Mouse (Mus musculus) MEL (cell line): Measurements from ENCODE around the gene Rell1. TPM values are rescaled to one million over a fixed set of nuclear protein-coding genes. Genes with fewer than 3 reads are reported as not detected.

ENCODE experiments used
- DNase-seq: peaks from one replicate; pipeline ENCODE4 v3.0.0; 2011; ENCODE audit warnings: low read depth, low spot score
- H3K27ac ChIP-seq: 2 replicates; pipeline ENCODE4 v1.5.1; 2012; ENCODE audit warnings: low read depth, mild to moderate bottlenecking, control low read depth, low read length, moderate library complexity; ENCODE audit not compliant: control insufficient read depth
- H3K27me3 ChIP-seq, 2 experiments: fragments of 150-350 bp in 1 of 2; sonication (generic) in 1 of 2; 2 replicates each; pipeline ENCODE4 v1.6.1; 2012; ENCODE audit warnings: low read length in 2 of 2, mild to moderate bottlenecking in 2 of 2, improper control_type of control experiment in 1 of 2, moderate library complexity in 1 of 2; ENCODE audit not compliant: insufficient read depth in 2 of 2, control insufficient read depth in 1 of 2
- H3K36me3 ChIP-seq, 2 experiments: 2 replicates each; pipeline ENCODE4 v1.6.1; 2012 to 2014; ENCODE audit warnings: low read length in 2 of 2, improper control_type of control experiment in 1 of 2, inconsistent platforms in 1 of 2, mild to moderate bottlenecking in 1 of 2; ENCODE audit not compliant: insufficient read depth in 2 of 2, control insufficient read depth in 1 of 2
- H3K4me1 ChIP-seq, 2 experiments: fragments of 150-350 bp in 1 of 2; sonication (generic) in 1 of 2; 2 replicates each; pipeline ENCODE4 v1.6.1; 2012; ENCODE audit warnings: low read length in 2 of 2, improper control_type of control experiment in 1 of 2, mild to moderate bottlenecking in 1 of 2; ENCODE audit not compliant: insufficient read depth in 2 of 2, control insufficient read depth in 1 of 2
- H3K4me3 ChIP-seq, 2 experiments: fragments of 150-350 bp in 1 of 2; sonication (generic) in 1 of 2; 2 replicates each; pipeline ENCODE4 v1.5.1; 2012; ENCODE audit warnings: low read depth in 2 of 2, low read length in 2 of 2, mild to moderate bottlenecking in 2 of 2, moderate library complexity in 2 of 2, control low read depth in 1 of 2, improper control_type of control experiment in 1 of 2; ENCODE audit not compliant: control insufficient read depth in 1 of 2, insufficient read depth in 1 of 2
- H3K79me2 ChIP-seq: 2 replicates; pipeline ENCODE4 v1.6.1; 2012; ENCODE audit warnings: mild to moderate bottlenecking, low read length, moderate library complexity; ENCODE audit not compliant: control insufficient read depth, poor library complexity, insufficient read depth
- H3K9ac ChIP-seq: 2 replicates; pipeline ENCODE4 v1.6.1; 2012; ENCODE audit warnings: low read depth, mild to moderate bottlenecking, control low read depth, low read length, moderate library complexity; ENCODE audit not compliant: control insufficient read depth, poor library complexity, severe bottlenecking
- H3K9me3 ChIP-seq: fragments of 150-350 bp; sonication (generic); replicated peaks from 2 replicates; pipeline ENCODE4 v1.6.1; 2012; ENCODE audit warnings: mild to moderate bottlenecking, low read length, improper control_type of control experiment, moderate library complexity; ENCODE audit not compliant: insufficient read depth
- BHLHE40 ChIP-seq: IDR thresholded peaks from 2 replicates; pipeline ENCODE4 v1.6.1; 2012; ENCODE audit warnings: low read depth, mild to moderate bottlenecking, inconsistent platforms, low read length, improper control_type of control experiment, borderline replicate concordance
- CHD2 ChIP-seq: IDR thresholded peaks from 2 replicates; pipeline ENCODE4 v1.6.1; 2011; ENCODE audit warnings: low read length, improper control_type of control experiment
- CTCF ChIP-seq, 3 experiments: IDR thresholded peaks in 2 of 3; conservative IDR thresholded peaks in 1 of 3; 2 replicates each; pipeline ENCODE4 v1.5.1; 2011 to 2012; ENCODE audit warnings: low read length in 3 of 3, low read depth in 2 of 3, mild to moderate bottlenecking in 2 of 3, improper control_type of control experiment in 1 of 3, inconsistent platforms in 1 of 3, mixed read lengths in 1 of 3, moderate library complexity in 1 of 3; ENCODE audit not compliant: control insufficient read depth in 1 of 3, insufficient read depth in 1 of 3, poor library complexity in 1 of 3, severe bottlenecking in 1 of 3
- ETS1 ChIP-seq: IDR thresholded peaks from 2 replicates; pipeline ENCODE4 v1.6.1; 2012; ENCODE audit warnings: low read depth, mild to moderate bottlenecking, inconsistent platforms, low read length, improper control_type of control experiment, moderate library complexity
- GATA1 ChIP-seq: IDR thresholded peaks from 2 replicates; pipeline ENCODE4 v1.6.1; 2011; ENCODE audit warnings: low read depth, low read length, improper control_type of control experiment
- HCFC1 ChIP-seq: IDR thresholded peaks from 2 replicates; pipeline ENCODE4 v1.6.1; 2012; ENCODE audit warnings: low read depth, mild to moderate bottlenecking, inconsistent platforms, low read length, improper control_type of control experiment, moderate library complexity
- JUND ChIP-seq: IDR thresholded peaks from 2 replicates; pipeline ENCODE4 v1.6.1; 2011; ENCODE audit warnings: low read depth, mild to moderate bottlenecking, improper control_type of control experiment, low read length
- MAFK ChIP-seq: IDR thresholded peaks from 2 replicates; pipeline ENCODE4 v1.6.1; 2011; ENCODE audit warnings: low read depth, mild to moderate bottlenecking, low read length, improper control_type of control experiment, borderline replicate concordance
- MAX ChIP-seq: IDR thresholded peaks from 2 replicates; pipeline ENCODE4 v1.6.1; 2011; ENCODE audit warnings: low read length, improper control_type of control experiment
- MAZ ChIP-seq: IDR thresholded peaks from 2 replicates; pipeline ENCODE4 v1.6.1; 2012; ENCODE audit warnings: low read depth, mild to moderate bottlenecking, inconsistent platforms, low read length, improper control_type of control experiment
- MEF2A ChIP-seq: IDR thresholded peaks from 2 replicates; pipeline ENCODE4 v1.6.1; 2014; ENCODE audit warnings: low read depth, mild to moderate bottlenecking, inconsistent platforms, low read length, improper control_type of control experiment; ENCODE audit not compliant: poor library complexity, insufficient replicate concordance, severe bottlenecking; ENCODE audit errors: extremely low read depth
- MXI1 ChIP-seq: IDR thresholded peaks from 2 replicates; pipeline ENCODE4 v1.6.1; 2011; ENCODE audit warnings: mild to moderate bottlenecking, low read depth, low read length, improper control_type of control experiment
- NELFE ChIP-seq: IDR thresholded peaks from 2 replicates; pipeline ENCODE4 v1.6.1; 2011; ENCODE audit warnings: low read depth, low read length, improper control_type of control experiment
- POLR2A ChIP-seq, 2 experiments: IDR thresholded peaks; 2 replicates each; pipeline ENCODE4 v1.6.1; 2011 to 2012; ENCODE audit warnings: low read length in 2 of 2, mild to moderate bottlenecking in 2 of 2, control low read depth in 1 of 2, improper control_type of control experiment in 1 of 2, low read depth in 1 of 2, moderate library complexity in 1 of 2; ENCODE audit not compliant: control insufficient read depth in 1 of 2, insufficient read depth in 1 of 2, poor library complexity in 1 of 2
- RAD21 ChIP-seq: IDR thresholded peaks from 2 replicates; pipeline ENCODE4 v1.6.1; 2011; ENCODE audit warnings: mild to moderate bottlenecking, low read depth, low read length, improper control_type of control experiment
- SMC3 ChIP-seq: IDR thresholded peaks from 2 replicates; pipeline ENCODE4 v1.6.1; 2011; ENCODE audit warnings: low read depth, low read length, improper control_type of control experiment
- TCF12 ChIP-seq: IDR thresholded peaks from 2 replicates; pipeline ENCODE4 v1.6.1; 2014; ENCODE audit warnings: low read depth, mild to moderate bottlenecking, inconsistent platforms, low read length, improper control_type of control experiment, moderate library complexity
- USF2 ChIP-seq, 2 experiments: IDR thresholded peaks; 2 replicates each; pipeline ENCODE4 v1.6.1; 2011 to 2012; ENCODE audit warnings: improper control_type of control experiment in 2 of 2, low read length in 2 of 2, borderline replicate concordance in 1 of 2, inconsistent platforms in 1 of 2, low read depth in 1 of 2, mild to moderate bottlenecking in 1 of 2; ENCODE audit not compliant: insufficient read depth in 1 of 2
- ZC3H11A ChIP-seq: IDR thresholded peaks from 2 replicates; pipeline ENCODE4 v1.6.1; 2012; ENCODE audit warnings: low read depth, mild to moderate bottlenecking, inconsistent platforms, low read length, improper control_type of control experiment
- ZNF384 ChIP-seq: IDR thresholded peaks from 2 replicates; pipeline ENCODE4 v1.6.1; 2012; ENCODE audit warnings: low read depth, mild to moderate bottlenecking, inconsistent platforms, low read length, improper control_type of control experiment
- polyA plus RNA-seq, 2 experiments: library from polyadenylated mRNA; stranded (reverse) in 1 of 2; unstranded in 1 of 2; fragments of >175 nt in 1 of 2; fragments of >200 nt in 1 of 2; gene quantifications; 2 replicates each; pipeline versions ENCODE4 v1.2.1 to v1.2.4; 2012; ENCODE audit warnings: low replicate concordance in 2 of 2, low read depth in 1 of 2; ENCODE audit not compliant: insufficient read length in 2 of 2, insufficient read depth in 1 of 2, missing spikeins in 1 of 2
- total RNA-seq: library from RNA; depleted of rRNA; stranded (reverse); fragments of 300-350 nt; gene quantifications from 2 replicates; pipeline ENCODE4 v1.2.3, GENCODE M21; 2012

Gene Rell1
- total and polyA plus RNA-seq, 3 experiments: 2.2 to 5.2 TPM; not detected in 1

DNA sequence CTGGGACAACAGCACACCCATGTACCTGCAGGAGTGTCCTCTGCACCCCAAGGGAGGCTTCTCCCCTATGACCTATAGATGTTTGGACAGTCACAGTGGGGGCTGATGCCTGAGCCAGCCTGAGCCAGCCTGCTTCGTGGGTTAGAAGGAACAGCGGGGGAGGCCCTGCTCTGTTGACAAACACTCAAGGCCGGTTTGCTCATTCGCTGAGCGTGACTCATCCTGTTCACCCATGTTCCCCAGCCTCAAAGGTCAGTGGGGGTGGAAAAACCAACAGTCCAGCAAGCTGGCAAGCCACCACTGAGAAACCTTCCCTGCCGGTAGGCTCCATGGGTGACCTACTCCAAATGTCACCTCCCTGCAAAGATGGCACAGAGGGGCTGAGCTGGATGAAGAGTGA is 32.0 kb downstream of the Rell1 start:
- peaks cover 7 to 17% of the 10 kb centered on the region in 2 experiments for H3K4me1 ChIP-seq
- no peak overlapping the region for H3K9ac ChIP-seq
- H3K4me3 ChIP-seq: no peak overlapping the region
- H3K9me3 ChIP-seq: no peaks in the 10 kb centered on the region
- H3K79me2 ChIP-seq: no peaks in the 10 kb centered on the region
- no peaks in the 10 kb centered on the region for H3K27me3 ChIP-seq
- H3K36me3 ChIP-seq: peaks cover 2 to 10% of the 10 kb centered on the region in 2 experiments; a peak in 3 of 4 replicates
- DNase-seq: no peak
- no peak overlapping the region for H3K27ac ChIP-seq
- no peak for TF ChIP-seq MAX
- TF ChIP-seq NELFE: no peak
- no peak for TF ChIP-seq CHD2
- TF ChIP-seq POLR2A (IDR thresholded peaks at IDR 0.05; ENCODE audit: control insufficient read depth in 1 of 2, insufficient read depth in 1 of 2, low read depth in 1 of 2, low read length in 2 of 2, poor library complexity in 1 of 2): no peak
- TF ChIP-seq RAD21: no peak
- TF ChIP-seq CTCF (IDR thresholded peaks at IDR 0.05 in 2 of 3, conservative IDR thresholded peaks at IDR 0.05 in 1 of 3; ENCODE audit: control insufficient read depth in 1 of 3, insufficient read depth in 1 of 3, low read depth in 2 of 3, low read length in 3 of 3, poor library complexity in 1 of 3, severe bottlenecking in 1 of 3): no peak
- TF ChIP-seq USF2 (IDR thresholded peaks at IDR 0.05; ENCODE audit: borderline replicate concordance in 1 of 2, insufficient read depth in 1 of 2, low read depth in 1 of 2, low read length in 2 of 2): no peak
- TF ChIP-seq BHLHE40: no peak
- no peak for TF ChIP-seq TCF12
- TF ChIP-seq GATA1: no peak
- no peak for TF ChIP-seq MXI1
- TF ChIP-seq MAFK: no peak
- no peak for TF ChIP-seq ZNF384

DNA sequence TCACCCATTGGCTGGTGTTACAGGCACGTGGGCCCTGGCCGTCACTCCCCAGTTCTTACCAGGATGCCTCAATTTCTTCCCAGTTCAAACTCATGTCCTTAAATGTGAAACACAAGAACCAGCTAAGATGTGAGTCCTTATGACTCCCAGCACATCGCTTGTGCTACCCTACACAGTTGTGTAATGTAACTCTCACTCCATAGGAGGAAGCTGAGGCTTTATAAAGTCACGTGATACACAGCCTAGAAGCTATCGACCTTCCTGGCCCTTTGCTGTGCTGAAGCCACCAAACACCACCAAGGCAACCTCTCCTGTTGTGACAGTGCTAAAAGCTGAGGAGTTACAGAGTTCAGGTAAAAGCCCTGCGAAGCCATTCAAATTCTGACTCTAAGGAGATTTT is 33.1 kb downstream of the Rell1 start:
- H3K9me3 ChIP-seq: no peaks in the 10 kb centered on the region
- H3K4me1 ChIP-seq: peaks cover 7 to 17% of the 10 kb centered on the region in 2 experiments
- no peak overlapping the region for H3K4me3 ChIP-seq
- peaks cover 2 to 10% of the 10 kb centered on the region in 2 experiments; a peak in 3 of 4 replicates for H3K36me3 ChIP-seq
- no peaks in the 10 kb centered on the region for H3K79me2 ChIP-seq
- H3K9ac ChIP-seq: no peak overlapping the region
- no peak for TF ChIP-seq SMC3
- TF ChIP-seq USF2 (IDR thresholded peaks at IDR 0.05; ENCODE audit: borderline replicate concordance in 1 of 2, insufficient read depth in 1 of 2, low read depth in 1 of 2, low read length in 2 of 2): no peak
- no peak for TF ChIP-seq ETS1
- no peak for TF ChIP-seq TCF12
- TF ChIP-seq MEF2A: no peak
- TF ChIP-seq ZNF384: no peak
- TF ChIP-seq MAZ: no peak
- no peak for TF ChIP-seq JUND
- TF ChIP-seq POLR2A (IDR thresholded peaks at IDR 0.05; ENCODE audit: control insufficient read depth in 1 of 2, insufficient read depth in 1 of 2, low read depth in 1 of 2, low read length in 2 of 2, poor library complexity in 1 of 2): no peak
- no peak for TF ChIP-seq ZC3H11A
- no peak for TF ChIP-seq HCFC1
- TF ChIP-seq NELFE: no peak
- TF ChIP-seq GATA1: no peak
- DNase-seq: no peak
- H3K27me3 ChIP-seq: no peaks in the 10 kb centered on the region
- H3K27ac ChIP-seq: no peak overlapping the region
